Mouse (Mus musculus) liver, embryonic 13.5 days (tissue): ENCODE measurements at regions not wholly inside any gene's neighbourhood (a gene's known extent, or its start where the extent isn't known, plus 50 kb on each side); places are given as distances from the start of the nearest gene placed in this dataset.

Experiments used
- ATAC-seq: fragments of 200-750 bp; cut with Nextera tagmentation; 2 replicates; pipeline ENCODE4 v1.8.0; 2017; ENCODE audit warnings: low read depth, mild to moderate bottlenecking, moderate number of reproducible peaks, moderate library complexity
- DNase-seq: peaks from one replicate; pipeline ENCODE4 v3.0.0; 2022
- H3K27ac ChIP-seq: fragments of 300-500 bp; sonication (generic); 2 replicates; pipeline ENCODE4 v1.5.1; 2015; ENCODE audit warnings: moderate library complexity, mild to moderate bottlenecking, inconsistent platforms
- H3K27me3 ChIP-seq: fragments of 300-500 bp; sonication (generic); 2 replicates; pipeline ENCODE4 v1.6.1; 2015; ENCODE audit warnings: mild to moderate bottlenecking, inconsistent platforms
- H3K36me3 ChIP-seq: fragments of 300-500 bp; sonication (generic); 2 replicates; pipeline ENCODE4 v1.6.1; 2015; ENCODE audit warnings: mild to moderate bottlenecking, inconsistent platforms
- H3K4me1 ChIP-seq: fragments of 300-500 bp; sonication (generic); replicated peaks from 2 replicates; pipeline ENCODE4 v1.6.1; 2015; ENCODE audit warnings: inconsistent platforms
- H3K4me2 ChIP-seq: fragments of 300-500 bp; sonication (generic); 2 replicates; pipeline ENCODE4 v1.6.1; 2015; ENCODE audit warnings: inconsistent platforms, mild to moderate bottlenecking, moderate library complexity
- H3K4me3 ChIP-seq: fragments of 300-500 bp; sonication (generic); replicated peaks from 2 replicates; pipeline ENCODE4 v1.5.1; 2015; ENCODE audit warnings: mild to moderate bottlenecking, inconsistent platforms
- H3K9ac ChIP-seq: fragments of 300-500 bp; sonication (generic); 2 replicates; pipeline ENCODE4 v1.6.1; 2015; ENCODE audit warnings: mild to moderate bottlenecking, inconsistent platforms
- H3K9me3 ChIP-seq: fragments of 300-500 bp; sonication (generic); replicated peaks from 2 replicates; pipeline ENCODE4 v1.6.1; 2016; ENCODE audit warnings: inconsistent platforms
- WGBS: fragments of 180-500 bp; shearing (Covaris S2); methylation state at CpG from one replicate; pipeline ENCODE4 v1.1.7; 2015; ENCODE audit not compliant: insufficient replicate concordance; 5-methylcytosine and 5-hydroxymethylcytosine counted together

GRCm38 (mm10) chr13:101565323-101565722 is 202.7 kb downstream of the Pik3r1 start:
- Histone ChIP-seq H3K27me3 (no peaks in the 10 kb centered on the region), H3K4me2 (no peak overlapping the region), H3K4me3 (no peak overlapping the region), H3K36me3 (no peaks in the 10 kb centered on the region), H3K9me3 (no peaks in the 10 kb centered on the region), H3K27ac (no peak overlapping the region), H3K9ac (no peak overlapping the region), H3K4me1 (peaks cover 19% of the 10 kb centered on the region)
- ATAC-seq: peak; percentile 55
- DNase-seq: no peak
- 35% methylated on average over 1 of the region's 1 CpGs for WGBS

GRCm38 (mm10) chr13:101555371-101555874 is 212.6 kb downstream of the Pik3r1 start:
- Histone ChIP-seq H3K36me3 (no peaks in the 10 kb centered on the region), H3K9ac (no peak overlapping the region), H3K27ac (no peak overlapping the region), H3K4me2 (no peak overlapping the region), H3K9me3 (no peaks in the 10 kb centered on the region), H3K4me3 (no peak overlapping the region), H3K4me1 (peaks cover 41% of the 10 kb centered on the region), H3K27me3 (no peaks in the 10 kb centered on the region)
- WGBS: 77% methylated on average over 3 of the region's 3 CpGs
- ATAC-seq: no peak
- no peak for DNase-seq

DNA sequence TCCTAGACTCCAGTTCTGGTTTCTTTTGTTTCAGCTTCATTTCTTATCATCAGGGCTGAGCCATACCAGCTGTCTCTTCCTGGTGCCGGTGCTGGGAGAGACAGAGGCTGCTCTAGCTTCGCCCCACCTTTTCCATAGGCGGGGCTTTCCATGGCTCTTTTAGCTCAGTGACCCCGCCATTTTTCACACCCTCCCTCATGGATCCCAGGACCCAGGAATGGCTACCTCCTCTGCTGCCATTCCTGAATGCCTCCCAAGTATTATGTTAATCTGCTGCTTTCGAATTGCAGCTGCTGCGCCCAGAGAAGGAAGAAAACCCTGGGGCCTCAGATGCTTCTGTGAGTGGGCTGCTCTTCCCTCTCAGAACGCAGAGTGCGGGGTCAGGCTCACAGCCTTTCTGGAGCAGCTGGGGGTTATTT is 214.9 kb downstream of the Pik3r1 start:
- Histone ChIP-seq H3K36me3 (no peaks in the 10 kb centered on the region), H3K4me3 (peak overlapping the region; percentile 43), H3K4me1 (peaks cover 64% of the 10 kb centered on the region), H3K9ac (peak overlapping the region; percentile 68), H3K4me2 (peak overlapping the region; percentile 64), H3K9me3 (no peaks in the 10 kb centered on the region), H3K27me3 (no peaks in the 10 kb centered on the region), H3K27ac (peak overlapping the region; percentile 99)
- ATAC-seq: peak; percentile 61
- no peak for DNase-seq
- WGBS: 54% methylated on average over 8 of the region's 8 CpGs

DNA sequence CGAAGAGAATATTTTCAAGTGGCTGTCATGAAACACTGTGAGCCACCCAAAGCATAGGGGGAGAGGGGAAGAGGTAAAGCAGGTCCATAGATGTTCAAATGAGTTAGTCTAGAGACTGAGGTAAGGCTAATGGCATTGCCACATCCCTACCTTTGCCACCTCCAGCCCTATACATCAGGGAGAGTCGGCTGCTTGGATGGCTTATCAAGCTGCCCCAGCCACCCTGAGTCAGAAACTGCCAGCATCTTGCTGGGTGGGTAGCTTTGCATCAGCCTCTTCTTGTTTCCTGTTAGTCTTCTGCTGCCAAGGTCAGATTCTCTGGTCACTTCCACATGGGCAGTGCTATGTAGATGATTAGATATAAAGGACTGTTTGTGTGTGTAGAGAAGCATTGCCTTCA is 215.6 kb downstream of the Pik3r1 start:
- 51% methylated on average over 2 of the region's 2 CpGs for WGBS
- no peaks in the 10 kb centered on the region for H3K27me3 ChIP-seq
- peaks cover 71% of the 10 kb centered on the region for H3K4me1 ChIP-seq
- DNase-seq (peak; percentile 79), ATAC-seq (peak; percentile 87)
- no peaks in the 10 kb centered on the region for H3K36me3 ChIP-seq
- H3K9me3 ChIP-seq: no peaks in the 10 kb centered on the region
- H3K27ac ChIP-seq: peak overlapping the region; percentile 99
- H3K4me3 ChIP-seq: peak overlapping the region; percentile 43
- H3K4me2 ChIP-seq: peak overlapping the region; percentile 64
- H3K9ac ChIP-seq: peak overlapping the region; percentile 68

- H3K9ac ChIP-seq: peak overlapping the region; percentile 68
- H3K4me3 ChIP-seq: 0 out of 2 replicates have a peak overlapping the region, but pooled peaks have one; percentile 13
- H3K36me3 ChIP-seq: no peaks in the 10 kb centered on the region
- peak; percentile 84 for DNase-seq
- no peaks in the 10 kb centered on the region for H3K9me3 ChIP-seq
- peak overlapping the region; percentile 99 for H3K27ac ChIP-seq
- H3K27me3 ChIP-seq: no peaks in the 10 kb centered on the region
- peaks cover 84% of the 10 kb centered on the region for H3K4me1 ChIP-seq
- 24% methylated on average over 6 of the region's 6 CpGs for WGBS
- peak; percentile 85 for ATAC-seq
- peak overlapping the region; percentile 64 for H3K4me2 ChIP-seq
Observed at GRCm38 (mm10) chr13:101551068-101551467, 216.9 kb downstream of the Pik3r1 start.

GRCm38 (mm10) chr13:101550526-101550925 is 217.5 kb downstream of the Pik3r1 start:
- Histone ChIP-seq H3K27ac (peak overlapping the region; percentile 99), H3K9ac (peak overlapping the region; percentile 68), H3K4me1 (peaks cover 90% of the 10 kb centered on the region), H3K9me3 (no peaks in the 10 kb centered on the region), H3K27me3 (no peaks in the 10 kb centered on the region), H3K36me3 (no peaks in the 10 kb centered on the region), H3K4me2 (peak overlapping the region; percentile 64), H3K4me3 (no peak overlapping the region)
- WGBS: 83% methylated on average over 5 of the region's 5 CpGs
- ATAC-seq: no peak
- no peak for DNase-seq

- DNase-seq (peak; percentile 63), ATAC-seq (peak; percentile 26)
- 7% methylated on average over 6 of the region's 6 CpGs for WGBS
Observed at GRCm38 (mm10) chr13:101547887-101548286, 220.1 kb downstream of the Pik3r1 start.

DNA sequence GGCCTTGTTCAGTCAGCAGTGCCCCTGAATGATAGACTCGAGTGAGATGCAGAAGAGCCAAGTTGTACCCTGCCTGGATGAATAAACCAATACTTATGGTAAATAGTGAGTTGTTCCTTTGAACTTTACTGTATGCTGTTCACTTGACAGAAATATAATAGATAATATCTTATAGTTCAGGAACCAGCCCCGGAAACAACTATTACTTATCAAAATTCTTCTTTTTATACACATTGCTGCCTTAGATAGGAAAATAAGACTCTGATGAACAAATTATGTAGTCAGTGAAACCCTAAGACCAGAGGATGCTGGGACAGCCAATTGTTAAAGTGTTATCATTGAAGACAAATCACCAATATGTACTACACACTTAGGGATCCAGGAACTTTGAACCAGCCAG is 220.7 kb downstream of the Pik3r1 start:
- Histone ChIP-seq H3K4me3 (peak overlapping the region; percentile 23; the same call in 1 of the 2 replicates), H3K4me2 (peak overlapping the region; percentile 65), H3K9me3 (no peaks in the 10 kb centered on the region), H3K9ac (peak overlapping the region; percentile 72), H3K4me1 (peaks cover 91% of the 10 kb centered on the region), H3K27me3 (no peaks in the 10 kb centered on the region), H3K27ac (peak overlapping the region; percentile 99), H3K36me3 (no peaks in the 10 kb centered on the region)
- 39% methylated on average over 2 of the region's 2 CpGs for WGBS
- ATAC-seq: no peak
- no peak for DNase-seq

More at GRCm38 (mm10) chr13:101547887-101548286, 220.1 kb downstream of the Pik3r1 start:
- Histone ChIP-seq H3K4me3 (peak overlapping the region; percentile 23; the same call in 1 of the 2 replicates), H3K36me3 (no peaks in the 10 kb centered on the region), H3K9me3 (no peaks in the 10 kb centered on the region), H3K4me2 (peak overlapping the region; percentile 65), H3K9ac (peak overlapping the region; percentile 72), H3K27ac (peak overlapping the region; percentile 99), H3K27me3 (no peaks in the 10 kb centered on the region), H3K4me1 (peaks cover 96% of the 10 kb centered on the region)

- WGBS: 16% methylated on average over 6 of the region's 6 CpGs
- Histone ChIP-seq H3K9me3 (no peaks in the 10 kb centered on the region), H3K4me2 (peak overlapping the region; percentile 65), H3K4me1 (peaks cover 90% of the 10 kb centered on the region), H3K36me3 (no peaks in the 10 kb centered on the region), H3K9ac (peak overlapping the region; percentile 72), H3K27me3 (no peaks in the 10 kb centered on the region; the same call in 1 of the 2 replicates), H3K27ac (peak overlapping the region; percentile 99), H3K4me3 (peak overlapping the region; percentile 30)
- ATAC-seq (peak; percentile 97), DNase-seq (peak; percentile 92)
Observed at GRCm38 (mm10) chr13:101545344-101546181, 222.5 kb downstream of the Pik3r1 start.

DNA sequence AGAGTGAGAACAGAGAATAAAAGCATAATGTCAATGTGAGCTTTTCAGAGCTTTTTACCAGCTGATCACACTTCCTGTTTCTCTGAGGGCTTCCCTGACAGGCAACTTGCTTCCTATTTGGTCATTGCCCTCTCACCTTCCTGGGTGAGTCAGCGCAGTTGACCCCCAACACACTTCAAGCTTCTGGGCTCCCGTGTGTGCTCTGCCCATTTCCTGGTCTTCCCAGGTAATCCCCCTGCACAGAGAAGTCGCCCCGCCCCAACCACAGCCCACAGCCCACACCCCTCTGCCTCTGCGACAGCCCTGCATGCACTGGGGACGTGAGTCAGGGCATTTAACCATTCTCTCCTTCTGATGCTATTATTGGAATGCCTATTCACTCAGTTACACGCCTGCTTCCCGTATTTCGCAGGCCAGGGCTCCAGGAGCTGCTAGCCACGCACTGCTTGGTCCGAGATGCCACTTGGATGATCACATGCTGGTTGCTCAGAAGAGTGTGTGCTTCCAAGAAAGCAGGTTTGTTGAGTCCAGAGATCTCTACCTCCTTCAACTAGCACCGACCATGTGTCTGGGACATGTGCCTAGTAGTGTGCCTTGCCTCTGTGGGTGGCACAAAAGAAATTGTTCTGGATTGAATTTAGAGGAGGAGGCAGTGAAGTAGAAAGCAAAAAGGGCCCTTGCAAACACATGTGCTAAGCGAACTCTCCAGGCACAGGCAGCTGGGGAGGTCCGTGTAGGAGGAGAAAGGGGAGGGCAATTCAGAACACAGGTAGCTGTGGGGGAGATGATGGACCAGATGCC is 227.4 kb downstream of the Pik3r1 start:
- H3K4me1 ChIP-seq: peaks cover 63% of the 10 kb centered on the region
- peak overlapping the region; percentile 37; the same call in 1 of the 2 replicates for H3K9ac ChIP-seq
- H3K27me3 ChIP-seq: no peaks in the 10 kb centered on the region; the same call in 1 of the 2 replicates
- no peaks in the 10 kb centered on the region for H3K9me3 ChIP-seq
- H3K4me3 ChIP-seq: no peak overlapping the region
- WGBS: 17% methylated on average over 14 of the region's 14 CpGs
- H3K4me2 ChIP-seq: peak overlapping the region; percentile 43
- H3K36me3 ChIP-seq: no peaks in the 10 kb centered on the region
- DNase-seq (no peak), ATAC-seq (peak; percentile 57)
- peak overlapping the region; percentile 54 for H3K27ac ChIP-seq

DNA sequence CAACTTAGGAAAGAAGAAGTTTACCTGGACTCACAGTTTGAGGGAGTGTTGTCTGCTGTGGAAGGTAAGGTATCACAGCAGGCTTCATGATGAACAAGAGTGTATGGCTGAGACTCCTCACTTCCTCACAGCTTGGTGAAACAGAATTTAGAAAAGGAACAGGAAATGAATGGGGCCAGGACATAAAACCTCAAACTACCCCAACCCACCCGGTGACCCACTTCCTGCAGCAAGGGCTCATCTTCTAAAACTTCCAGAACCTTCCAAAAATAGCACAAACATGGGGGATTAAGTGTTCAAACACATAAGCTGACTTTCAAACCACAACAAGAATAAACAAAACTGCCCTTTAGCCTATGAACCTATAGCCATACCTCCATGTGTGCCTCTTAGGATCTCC is 229.9 kb downstream of the Pik3r1 start:
- WGBS: 17% methylated on average over 1 of the region's 1 CpGs
- ATAC-seq (no peak), DNase-seq (no peak)
- H3K4me3 ChIP-seq: no peak overlapping the region
- H3K27ac ChIP-seq: no peak overlapping the region
- no peaks in the 10 kb centered on the region; the same call in 1 of the 2 replicates for H3K27me3 ChIP-seq
- no peaks in the 10 kb centered on the region for H3K36me3 ChIP-seq
- H3K4me2 ChIP-seq: no peak overlapping the region
- H3K9ac ChIP-seq: no peak overlapping the region
- H3K4me1 ChIP-seq: peaks cover 45% of the 10 kb centered on the region
- no peaks in the 10 kb centered on the region for H3K9me3 ChIP-seq
